Mouse (Mus musculus) G1E (cell line): ENCODE measurements around the gene Gm27021.

Source experiments
- CTCF ChIP-seq: IDR thresholded peaks from 2 replicates; pipeline ENCODE4 v1.5.1; 2012; ENCODE audit warnings: low read depth, low read length, inconsistent platforms, mixed read lengths
- GATA1 ChIP-seq: IDR thresholded peaks from 2 replicates; pipeline ENCODE4 v1.6.1; 2012; ENCODE audit warnings: borderline replicate concordance, low read length, inconsistent platforms, mixed read lengths

DNA sequence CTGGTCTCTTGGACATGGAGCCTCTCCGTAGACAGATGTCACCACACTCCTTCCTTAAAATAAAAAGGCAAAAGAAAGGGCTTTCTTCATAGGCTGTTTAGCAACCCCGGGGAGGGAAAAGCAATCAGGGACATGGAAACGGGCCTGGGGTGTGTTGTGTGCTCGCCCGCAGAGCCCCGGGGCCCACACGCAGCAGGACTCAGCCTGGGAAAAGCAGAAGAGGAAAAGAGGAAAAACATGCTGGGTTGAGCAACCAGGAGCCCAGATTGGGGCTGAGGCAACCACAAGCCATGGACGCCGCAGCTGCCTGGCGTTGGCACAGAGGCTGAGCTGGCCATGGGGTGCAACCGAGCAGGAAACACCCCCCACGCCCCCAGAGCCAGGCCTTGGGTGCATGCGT is 18.2 kb upstream of the Gm27021 start:
- TF ChIP-seq CTCF (no peak), GATA1 (no peak)
